Mouse (Mus musculus) embryonic facial prominence, embryonic 10.5 days (tissue): ENCODE measurements around the gene Plek2. TPM values are rescaled to one million over a fixed set of nuclear protein-coding genes. Genes with fewer than 3 reads are reported as not detected.
A peak's percentile ranks its signal among the peaks of the same experiment; 100 is the strongest.

Source experiments
- DNase-seq: peaks from one replicate; pipeline ENCODE4 v3.0.0-alpha.2; 2017; ENCODE audit warnings: low spot score
- H3K27ac ChIP-seq: fragments of 300-500 bp; sonication (generic); replicated peaks from 2 replicates; pipeline ENCODE4 v1.5.1; 2016; ENCODE audit warnings: mild to moderate bottlenecking
- H3K27me3 ChIP-seq: fragments of 300-500 bp; sonication (generic); replicated peaks from 2 replicates; pipeline ENCODE4 v1.6.1; 2016; ENCODE audit warnings: low read depth, mild to moderate bottlenecking; ENCODE audit not compliant: poor library complexity, severe bottlenecking
- H3K36me3 ChIP-seq: fragments of 300-500 bp; sonication (generic); replicated peaks from 2 replicates; pipeline ENCODE4 v1.6.1; 2016; ENCODE audit warnings: mild to moderate bottlenecking, moderate library complexity
- H3K4me1 ChIP-seq: fragments of 300-500 bp; sonication (generic); 2 replicates; pipeline ENCODE4 v1.6.1; 2016
- H3K4me3 ChIP-seq: fragments of 300-500 bp; sonication (generic); 2 replicates; pipeline ENCODE4 v1.5.1; 2016; ENCODE audit warnings: mild to moderate bottlenecking, moderate library complexity
- H3K9me3 ChIP-seq: fragments of 300-500 bp; sonication (generic); 2 replicates; pipeline ENCODE4 v1.6.1; 2016; ENCODE audit warnings: mild to moderate bottlenecking
- WGBS: fragments of 180-500 bp; shearing (Covaris S2); methylation state at CpG from one replicate; pipeline ENCODE4 v1.1.7; 2016; 5-methylcytosine and 5-hydroxymethylcytosine counted together
- polyA plus RNA-seq: library from polyadenylated mRNA; unstranded; fragments of >200 nt; fragmentation: Nextera tagmentation; extraction: Ambion mirVana; gene quantifications from 2 replicates; pipeline ENCODE4 v1.2.1, GENCODE M21; 2016

Plek2 gene
- polyA plus RNA-seq, 1 experiment from 2014 or later, result 3.2 TPM

DNA sequence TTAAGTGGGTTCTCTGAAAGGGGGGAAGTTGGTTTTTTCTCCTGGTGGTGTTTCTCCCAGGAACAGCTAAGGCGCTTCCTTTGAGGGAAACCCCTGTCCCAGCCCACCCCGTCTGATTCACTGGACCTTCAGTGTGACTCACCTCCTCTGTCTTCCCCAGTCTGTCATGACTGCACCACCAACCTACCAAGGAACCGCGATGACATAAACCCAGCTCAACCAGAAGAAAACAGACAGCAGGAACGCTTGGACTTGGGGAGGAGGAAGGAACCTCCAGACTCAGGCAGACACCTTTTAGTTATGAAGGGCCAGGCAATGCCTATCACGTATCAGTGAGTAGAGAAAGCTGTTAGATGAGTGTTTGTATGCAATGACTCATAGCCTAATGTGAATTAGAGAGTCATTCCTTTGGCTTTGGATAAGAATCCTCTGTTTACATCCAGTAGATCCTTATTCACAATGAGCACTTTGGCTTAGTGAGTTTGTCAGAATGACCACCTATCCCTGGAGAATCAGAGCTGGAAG, 1.4 kb upstream of the Plek2 start:
- Histone ChIP-seq H3K27ac (no peak overlapping the region), H3K27me3 (peaks cover 88% of the 10 kb centered on the region), H3K4me1 (peaks cover 27% of the 10 kb centered on the region), H3K4me3 (no peak overlapping the region), H3K36me3 (no peaks in the 10 kb centered on the region), H3K9me3 (no peaks in the 10 kb centered on the region; the same call in 1 of the 2 replicates)
- no peak for DNase-seq
- WGBS, result 81% methylated on average over 6 of the region's 6 CpGs

DNA sequence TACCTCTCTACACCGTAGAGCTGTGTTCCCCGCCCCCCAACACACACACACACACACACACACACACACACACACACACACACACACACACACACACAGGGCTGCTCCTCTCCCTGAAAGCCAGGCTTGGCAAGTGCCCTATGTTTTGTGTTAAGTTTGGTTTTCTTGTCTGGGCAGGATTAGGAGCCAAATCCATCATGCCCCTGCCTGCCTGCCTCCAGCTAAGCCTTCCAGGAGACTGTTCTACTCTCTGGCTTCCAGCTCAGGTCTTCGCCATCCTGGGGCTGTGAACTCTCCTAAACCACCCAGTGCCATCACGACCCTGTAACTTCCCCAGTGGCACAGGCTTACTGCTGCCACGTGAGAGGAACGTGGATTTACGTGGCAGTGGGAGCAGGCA, 2.3 kb downstream of the Plek2 start:
- no peaks in the 10 kb centered on the region; the same call in 1 of the 2 replicates for H3K9me3 ChIP-seq
- H3K27ac ChIP-seq, result no peak overlapping the region
- H3K4me1 ChIP-seq, result peaks cover 8% of the 10 kb centered on the region
- H3K4me3 ChIP-seq, result no peak overlapping the region
- DNase-seq, result no peak
- H3K27me3 ChIP-seq, result peaks cover 52% of the 10 kb centered on the region
- H3K36me3 ChIP-seq, result no peaks in the 10 kb centered on the region
- WGBS, result 87% methylated on average over 7 of the region's 7 CpGs

DNA sequence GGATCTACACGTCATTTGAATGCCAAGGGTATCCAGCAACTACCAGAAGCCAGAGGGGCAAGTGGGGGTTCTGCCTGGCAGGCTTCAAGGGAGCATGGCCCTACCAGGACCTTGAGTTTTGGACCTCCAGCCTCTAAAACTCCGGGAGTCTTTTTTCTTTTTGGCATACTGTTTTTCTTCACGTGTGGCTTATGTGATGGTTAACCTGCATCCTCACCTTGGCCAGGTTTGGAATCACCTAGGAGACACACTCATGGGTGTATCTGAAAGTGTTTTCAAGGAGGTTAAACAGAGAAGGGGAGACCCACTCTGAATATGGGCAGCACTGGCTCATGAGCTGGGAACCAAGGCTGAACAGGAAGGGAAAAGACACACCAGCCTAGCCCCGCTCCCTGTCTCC, 3.5 kb downstream of the Plek2 start:
- H3K36me3 ChIP-seq, result no peaks in the 10 kb centered on the region
- no peaks in the 10 kb centered on the region for H3K9me3 ChIP-seq
- H3K27me3 ChIP-seq, result peaks cover 40% of the 10 kb centered on the region
- no peak overlapping the region for H3K27ac ChIP-seq
- peaks cover 8% of the 10 kb centered on the region for H3K4me1 ChIP-seq
- no peak overlapping the region for H3K4me3 ChIP-seq
- WGBS, result 85% methylated on average over 4 of the region's 4 CpGs
- no peak for DNase-seq

DNA sequence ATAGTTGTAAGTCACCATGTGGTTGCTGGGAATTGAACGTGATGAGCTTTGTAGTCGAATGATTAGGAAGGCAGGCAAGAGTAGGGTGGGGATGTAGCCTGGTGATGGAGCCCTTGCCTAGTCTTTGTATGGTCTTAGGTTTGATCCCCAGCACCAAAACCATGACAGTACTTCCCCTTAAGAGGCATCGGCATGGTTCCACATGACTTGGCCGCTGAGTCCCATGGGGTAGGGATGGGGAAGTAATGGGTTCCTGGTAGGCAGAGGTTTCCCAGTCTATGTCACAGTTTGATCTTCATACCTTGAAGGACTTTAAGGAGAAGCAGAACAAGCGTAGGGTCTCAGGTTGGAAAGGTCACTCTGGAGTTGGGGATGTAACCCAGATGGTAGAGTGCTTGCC, 5.3 kb downstream of the Plek2 start:
- 82% methylated on average over 5 of the region's 5 CpGs for whole genome bisulfite sequencing
- Histone ChIP-seq H3K9me3 (no peaks in the 10 kb centered on the region), H3K4me3 (no peak overlapping the region), H3K36me3 (no peaks in the 10 kb centered on the region), H3K4me1 (peaks cover 2% of the 10 kb centered on the region), H3K27me3 (peaks cover 22% of the 10 kb centered on the region), H3K27ac (no peak overlapping the region)
- DNase-seq, result no peak

DNA sequence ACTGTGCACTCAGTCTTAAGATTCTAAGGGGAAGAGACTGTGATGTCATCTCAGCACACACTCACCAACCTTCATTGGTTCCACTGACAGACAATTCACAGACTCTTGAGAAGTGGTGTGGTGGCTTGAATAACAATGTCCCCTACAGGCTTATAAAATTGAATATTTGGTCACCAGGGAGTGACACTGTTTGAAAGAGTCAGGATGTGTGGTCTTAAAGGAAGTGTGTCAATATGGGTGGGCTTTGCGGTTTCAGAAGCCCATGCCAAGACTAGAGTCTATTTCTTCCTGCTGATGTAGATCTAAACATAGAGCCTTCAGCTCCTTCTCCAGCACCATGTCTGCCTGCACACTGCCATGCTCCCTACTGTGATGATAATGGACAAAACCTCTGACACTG, 8.9 kb downstream of the Plek2 start:
- Histone ChIP-seq H3K27ac (no peak overlapping the region), H3K36me3 (no peaks in the 10 kb centered on the region), H3K4me3 (no peak overlapping the region), H3K9me3 (no peaks in the 10 kb centered on the region), H3K4me1 (no peaks in the 10 kb centered on the region), H3K27me3 (no peaks in the 10 kb centered on the region)
- WGBS, result 92% methylated on average over 1 of the region's 1 CpGs
- DNase-seq, result no peak

DNA sequence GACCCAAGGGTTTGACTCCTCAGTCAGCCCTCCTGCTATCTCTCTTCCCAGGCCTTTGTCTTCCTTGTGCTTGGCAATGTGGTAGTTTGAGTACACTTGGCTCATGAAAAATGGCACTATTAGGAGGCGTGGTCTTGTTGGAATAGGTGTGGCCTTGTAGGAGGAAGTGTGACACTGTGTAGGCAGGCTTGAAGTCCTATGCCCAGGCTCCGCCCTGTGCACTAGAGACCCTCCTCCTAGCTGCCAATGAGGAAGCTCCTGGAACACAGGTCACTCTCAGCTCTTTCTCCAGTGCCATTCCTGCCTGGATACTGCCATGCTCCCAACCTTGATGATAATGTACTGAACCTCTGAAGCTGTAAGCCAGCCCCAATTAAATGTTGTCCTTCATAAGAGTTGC, 15.6 kb downstream of the Plek2 start:
- Histone ChIP-seq H3K27me3 (no peaks in the 10 kb centered on the region), H3K36me3 (peaks cover 24% of the 10 kb centered on the region), H3K9me3 (no peaks in the 10 kb centered on the region; the same call in 1 of the 2 replicates), H3K4me3 (no peak overlapping the region), H3K4me1 (no peaks in the 10 kb centered on the region), H3K27ac (no peak overlapping the region)
- DNase-seq, result no peak
- 84% methylated on average over 2 of the region's 2 CpGs for WGBS

DNA sequence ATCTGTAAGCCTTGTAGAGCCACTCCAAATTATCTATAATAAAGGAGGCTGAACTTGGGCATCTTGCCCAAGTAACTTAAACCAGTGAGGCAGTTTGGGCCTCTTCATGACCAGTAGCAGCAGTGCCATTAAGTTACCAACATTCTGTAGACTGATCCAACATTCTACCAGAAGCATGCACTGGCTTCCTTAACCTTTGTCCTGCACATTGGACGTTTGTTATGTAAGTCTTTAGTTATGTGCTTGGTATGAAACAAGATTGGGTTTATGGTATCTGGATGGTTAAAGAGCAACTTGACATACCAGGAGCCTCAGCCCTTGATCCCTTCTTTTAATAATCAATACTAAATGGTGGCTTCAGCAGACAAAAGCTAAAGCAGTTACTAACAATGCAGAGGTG, 16.7 kb downstream of the Plek2 start:
- Histone ChIP-seq H3K4me1 (no peaks in the 10 kb centered on the region), H3K27me3 (no peaks in the 10 kb centered on the region), H3K36me3 (peaks cover 35% of the 10 kb centered on the region), H3K27ac (no peak overlapping the region), H3K9me3 (no peaks in the 10 kb centered on the region; the same call in 1 of the 2 replicates), H3K4me3 (no peak overlapping the region)
- WGBS, result 73% methylated on average over 1 of the region's 1 CpGs
- DNase-seq, result no peak

DNA sequence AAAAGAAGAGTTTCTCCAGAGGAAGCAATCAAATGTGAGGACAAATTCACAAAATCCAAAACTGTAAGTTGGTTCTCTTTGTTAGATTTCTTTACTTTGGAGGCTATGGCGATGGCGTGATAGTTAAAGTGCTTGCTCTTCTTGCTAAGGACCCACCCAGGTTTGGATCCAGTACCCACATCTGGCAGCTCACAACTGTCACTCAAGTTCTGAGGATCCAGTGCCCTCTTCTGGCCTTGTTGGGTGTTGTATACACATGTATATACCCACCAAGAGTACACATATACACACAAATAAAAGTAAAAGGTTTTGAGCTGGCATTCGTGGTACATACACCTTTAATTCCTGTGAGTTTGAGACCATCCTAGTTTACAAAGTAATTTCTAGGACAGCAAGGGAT, 32.2 kb downstream of the Plek2 start:
- 90% methylated on average over 3 of the region's 3 CpGs for WGBS
- H3K9me3 ChIP-seq, result no peaks in the 10 kb centered on the region

DNA sequence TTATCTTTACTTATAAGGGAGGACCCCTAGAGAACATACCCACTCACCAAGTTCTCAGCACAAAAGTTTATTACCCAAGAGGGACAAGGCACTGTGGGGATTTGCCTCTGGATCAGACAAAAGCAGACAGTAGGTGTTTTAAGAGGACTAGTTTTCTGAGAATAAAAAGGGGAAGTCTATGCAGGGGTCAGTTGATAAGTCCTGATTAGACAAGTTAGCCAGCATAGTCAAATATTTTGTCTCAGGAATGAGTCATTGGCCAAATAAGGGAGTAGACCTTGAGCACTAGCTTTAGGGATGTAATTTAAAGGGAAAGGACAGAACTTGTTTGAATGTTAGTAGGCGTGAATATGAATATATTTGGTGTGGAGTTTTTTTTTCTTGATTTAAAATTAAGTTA, 38.6 kb downstream of the Plek2 start:
- no peaks in the 10 kb centered on the region for H3K9me3 ChIP-seq
- DNase-seq, result no peak
- no peak overlapping the region for H3K4me3 ChIP-seq
- peaks cover 86% of the 10 kb centered on the region for H3K36me3 ChIP-seq
- 93% methylated on average over 1 of the region's 1 CpGs for WGBS
- H3K27me3 ChIP-seq, result no peaks in the 10 kb centered on the region
- H3K27ac ChIP-seq, result no peak overlapping the region
- peaks cover 7% of the 10 kb centered on the region for H3K4me1 ChIP-seq

More for the DNA sequence above, 32.2 kb downstream of the Plek2 start:
- Histone ChIP-seq H3K4me1 (no peaks in the 10 kb centered on the region), H3K4me3 (no peak overlapping the region), H3K27ac (no peak overlapping the region), H3K36me3 (peaks cover 100% of the 10 kb centered on the region), H3K27me3 (no peaks in the 10 kb centered on the region)
- no peak for DNase-seq

DNA sequence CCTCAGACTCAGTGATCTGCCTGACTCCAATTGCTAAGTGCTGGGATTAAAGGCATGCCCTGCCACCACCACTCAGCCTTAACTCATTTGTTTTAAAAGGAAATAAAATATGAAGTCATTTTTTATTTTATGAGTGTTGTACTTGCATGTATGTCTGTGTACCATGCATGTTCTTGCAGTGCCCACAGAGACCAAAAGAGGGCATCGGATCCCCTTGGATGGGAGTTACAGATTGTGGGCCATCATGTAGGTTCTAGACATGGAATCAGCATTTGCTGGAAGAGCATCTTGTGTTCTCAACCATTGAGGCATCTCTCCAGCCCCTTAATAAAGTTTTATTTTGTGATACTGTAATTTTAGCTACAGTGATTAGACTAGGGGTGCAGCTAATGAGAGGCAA, 41.3 kb downstream of the Plek2 start:
- Histone ChIP-seq H3K9me3 (no peaks in the 10 kb centered on the region), H3K27me3 (no peaks in the 10 kb centered on the region), H3K4me1 (peaks cover 16% of the 10 kb centered on the region), H3K27ac (no peak overlapping the region), H3K36me3 (peaks cover 59% of the 10 kb centered on the region), H3K4me3 (no peak overlapping the region)
- 92% methylated on average over 1 of the region's 1 CpGs for WGBS
- no peak for DNase-seq

DNA sequence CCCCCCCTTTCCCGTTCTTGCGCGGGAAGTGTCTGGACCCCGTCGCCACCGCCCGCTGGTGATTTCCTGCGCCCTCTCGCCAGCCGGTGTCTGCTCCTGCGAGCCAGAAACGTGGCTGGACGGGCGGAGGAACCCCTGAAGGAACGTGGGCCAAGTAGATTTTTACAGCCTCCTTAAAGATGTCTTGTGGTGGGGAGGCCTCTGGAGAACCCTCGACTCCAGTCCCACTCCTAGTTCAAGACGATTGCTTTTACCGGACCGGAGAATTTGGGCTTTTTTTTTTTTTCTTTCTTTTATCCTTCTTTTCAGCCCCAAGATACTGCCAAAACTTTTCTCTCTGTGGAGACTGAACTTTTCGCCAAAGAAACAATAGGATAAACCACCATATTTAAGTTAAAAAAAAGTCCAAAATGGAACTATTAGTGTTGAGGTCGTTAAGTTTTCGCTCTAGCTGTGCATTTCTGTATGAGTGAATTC, 44.5 kb downstream of the Plek2 start:
- no peak for DNase-seq
- no peaks in the 10 kb centered on the region for H3K27me3 ChIP-seq
- H3K9me3 ChIP-seq, result no peaks in the 10 kb centered on the region
- WGBS, result 1% methylated on average over 22 of the region's 22 CpGs
- H3K27ac ChIP-seq, result peak overlapping the region; percentile 95
- peak overlapping the region; percentile 91 for H3K4me3 ChIP-seq
- peaks cover 30% of the 10 kb centered on the region for H3K36me3 ChIP-seq
- peaks cover 23% of the 10 kb centered on the region for H3K4me1 ChIP-seq

DNA sequence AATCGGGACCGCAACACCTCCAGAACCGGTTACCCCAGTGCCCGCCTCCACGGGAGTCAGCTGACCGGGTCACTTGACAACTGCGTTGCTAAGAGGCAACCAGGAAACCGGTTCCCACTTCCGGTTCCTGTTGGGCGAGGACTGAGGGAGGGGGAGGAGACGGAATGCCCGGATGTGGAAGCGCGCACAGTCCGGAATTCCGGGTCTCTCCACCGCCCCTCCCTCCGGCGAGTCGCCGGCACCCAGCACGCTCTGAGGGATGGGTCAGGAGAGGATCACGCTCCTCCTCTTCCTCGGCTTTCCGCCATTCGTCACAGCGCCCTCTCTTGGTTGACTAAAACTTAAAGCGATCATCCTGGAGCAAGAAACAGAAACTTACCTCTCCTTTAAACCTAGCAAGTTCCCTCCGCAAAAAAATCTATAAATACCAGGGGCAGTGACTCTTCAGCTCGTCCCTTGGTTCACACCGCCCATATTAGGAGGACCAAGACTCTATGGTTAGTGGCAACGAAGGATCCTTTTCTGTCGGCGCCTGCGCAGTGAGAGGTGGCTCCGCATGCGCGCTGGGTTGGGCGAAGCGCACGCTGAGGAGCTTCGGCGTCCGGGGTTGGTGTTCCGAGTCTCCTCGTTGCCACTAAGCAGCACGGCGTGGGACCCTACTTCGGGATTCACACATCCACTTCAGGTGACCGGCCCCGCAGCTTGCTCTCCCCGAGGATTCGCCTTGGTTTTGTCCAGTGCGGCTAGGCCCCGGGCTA, 45.1 kb downstream of the Plek2 start, which contains the start of the genes Atp6v1d and Eif2s1:
Gene Atp6v1d (minus strand): TSS at position 143 of the 758 bp plus-strand sequence.
Gene Eif2s1 (plus strand): TSS at position 324 of the 758 bp plus-strand sequence.
- DNase-seq, result peak; percentile 99
- WGBS, result under 1% methylated on average over 55 of the region's 55 CpGs
- H3K4me1 ChIP-seq, result peaks cover 23% of the 10 kb centered on the region
- no peaks in the 10 kb centered on the region for H3K27me3 ChIP-seq
- peak within 1 kb of the TSS; percentile 91 for H3K4me3 ChIP-seq
- peaks cover 27% of the 10 kb centered on the region for H3K36me3 ChIP-seq
- H3K9me3 ChIP-seq, result no peaks in the 10 kb centered on the region
- peak within 1 kb of the TSS; percentile 95 for H3K27ac ChIP-seq

DNA sequence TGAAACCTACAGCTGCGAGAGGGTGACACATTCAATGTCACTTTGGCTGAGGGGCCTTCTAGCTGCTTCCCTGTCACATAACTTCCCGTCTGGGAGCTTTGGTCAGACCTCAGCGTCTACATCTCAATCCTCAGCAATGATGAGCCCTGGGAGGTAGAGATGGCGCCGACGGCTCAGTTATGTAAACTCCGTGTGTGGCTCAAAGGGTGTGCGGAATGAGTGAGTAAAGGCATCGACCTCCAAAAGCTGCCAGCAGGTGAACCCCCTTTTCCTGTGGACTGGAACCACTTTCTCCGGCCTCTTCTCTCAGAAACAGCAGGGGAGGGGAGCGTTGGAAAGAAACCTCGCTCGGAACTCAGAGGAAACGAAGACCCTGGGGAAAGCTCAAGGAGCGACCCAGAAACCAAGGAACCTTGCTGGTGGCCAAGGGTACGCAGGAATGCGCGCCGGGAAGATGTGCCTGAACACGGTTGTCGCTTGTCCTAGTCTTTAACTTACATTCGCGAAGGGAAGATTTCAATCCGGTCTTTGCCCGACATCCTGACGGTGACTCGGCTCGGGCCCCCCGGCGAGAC, 45.8 kb downstream of the Plek2 start:
- no peaks in the 10 kb centered on the region for H3K9me3 ChIP-seq
- peak overlapping the region; percentile 95 for H3K27ac ChIP-seq
- H3K4me3 ChIP-seq, result peak overlapping the region; percentile 91
- no peak for DNase-seq
- WGBS, result 1% methylated on average over 30 of the region's 30 CpGs
- H3K27me3 ChIP-seq, result no peaks in the 10 kb centered on the region
- H3K36me3 ChIP-seq, result peaks cover 29% of the 10 kb centered on the region
- peaks cover 23% of the 10 kb centered on the region for H3K4me1 ChIP-seq
